Mouse (Mus musculus) neural tube, embryonic 14.5 days (tissue): ENCODE results near the gene Chrna9. TPM values are rescaled to one million over a fixed set of nuclear protein-coding genes. Genes with fewer than 3 reads are reported as not detected.
A peak's percentile ranks its signal among the peaks of the same experiment; 100 is the strongest.

ENCODE experiments used
- ATAC-seq: fragments of 200-750 bp; cut with Nextera tagmentation; 2 replicates; pipeline ENCODE4 v1.8.0; 2017; ENCODE audit warnings: low read depth, mild to moderate bottlenecking, moderate TSS enrichment, moderate library complexity
- H3K27ac ChIP-seq: fragments of 300-500 bp; sonication (generic); 2 replicates; pipeline ENCODE4 v1.5.1; 2014; ENCODE audit warnings: low read depth, mild to moderate bottlenecking, control low read depth, low read length, moderate library complexity, mixed read lengths
- H3K27me3 ChIP-seq: fragments of 300-500 bp; sonication (generic); 2 replicates; pipeline ENCODE4 v1.6.1; 2014; ENCODE audit warnings: low read length; ENCODE audit not compliant: control insufficient read depth, insufficient read depth
- H3K36me3 ChIP-seq: fragments of 300-500 bp; sonication (generic); 2 replicates; pipeline ENCODE4 v1.6.1; 2014; ENCODE audit warnings: low read length, mixed read lengths; ENCODE audit not compliant: control insufficient read depth, insufficient read depth
- H3K4me1 ChIP-seq: fragments of 300-500 bp; sonication (generic); 2 replicates; pipeline ENCODE4 v1.6.1; 2014; ENCODE audit warnings: low read length; ENCODE audit not compliant: control insufficient read depth, insufficient read depth
- H3K4me2 ChIP-seq: fragments of 300-500 bp; sonication (generic); 2 replicates; pipeline ENCODE4 v1.6.1; 2014; ENCODE audit warnings: mild to moderate bottlenecking, low read depth, low read length, control low read depth
- H3K4me3 ChIP-seq: fragments of 300-500 bp; sonication (generic); 2 replicates; pipeline ENCODE4 v1.5.1; 2014; ENCODE audit warnings: low read depth, low read length, control low read depth, mixed read lengths
- H3K9ac ChIP-seq: fragments of 300-500 bp; sonication (generic); replicated peaks from 2 replicates; pipeline ENCODE4 v1.6.1; 2014; ENCODE audit warnings: low read depth, mild to moderate bottlenecking, control low read depth, low read length, mixed read lengths
- H3K9me3 ChIP-seq: fragments of 300-500 bp; sonication (generic); 2 replicates; pipeline ENCODE4 v1.6.1; 2016; ENCODE audit warnings: low read length; ENCODE audit not compliant: control insufficient read depth
- WGBS: fragments of 180-500 bp; shearing (Covaris S2); extraction: QIAGEN DNeasy Blood & Tissue Kit; methylation state at CpG from one replicate; pipeline ENCODE4 v1.1.7; 2014; 5-methylcytosine and 5-hydroxymethylcytosine counted together
- polyA plus RNA-seq: library from polyadenylated mRNA; unstranded; fragments of >200 nt; fragmentation: Nextera tagmentation; extraction: Ambion mirVana; gene quantifications from 2 replicates; pipeline ENCODE4 v1.2.1, GENCODE M21; 2014

Chrna9 gene
- polyA plus RNA-seq, 1 experiment from 2014 or later = not detected

GRCm38 (mm10) chr5:65913126-65913525, 21.6 kb upstream of the Chrna9 start:
- no peaks in the 10 kb centered on the region for H3K4me1 ChIP-seq
- H3K4me3 ChIP-seq = no peak overlapping the region
- H3K36me3 ChIP-seq = no peaks in the 10 kb centered on the region
- no peaks in the 10 kb centered on the region for H3K9me3 ChIP-seq
- H3K27me3 ChIP-seq = no peaks in the 10 kb centered on the region
- no peak overlapping the region for H3K27ac ChIP-seq
- no peak for ATAC-seq
- H3K9ac ChIP-seq = no peak overlapping the region
- 93% methylated on average over 9 of the region's 9 CpGs for WGBS
- no peak overlapping the region for H3K4me2 ChIP-seq

- H3K9me3 ChIP-seq = no peaks in the 10 kb centered on the region
- no peak overlapping the region for H3K4me2 ChIP-seq
- no peaks in the 10 kb centered on the region for H3K36me3 ChIP-seq
- H3K4me3 ChIP-seq = no peak overlapping the region
- no peaks in the 10 kb centered on the region for H3K27me3 ChIP-seq
- H3K27ac ChIP-seq = no peak overlapping the region
- peaks cover 4% of the 10 kb centered on the region; the same call in 1 of the 2 replicates for H3K4me1 ChIP-seq
- ATAC-seq = no peak
- no peak overlapping the region for H3K9ac ChIP-seq
- 91% methylated on average over 7 of the region's 7 CpGs for WGBS
Observed at GRCm38 (mm10) chr5:65914342-65914741, 20.4 kb upstream of the Chrna9 start.

- Histone ChIP-seq H3K27ac (no peak overlapping the region), H3K4me2 (no peak overlapping the region), H3K4me1 (peaks cover 4% of the 10 kb centered on the region; the same call in 1 of the 2 replicates), H3K9me3 (no peaks in the 10 kb centered on the region), H3K4me3 (no peak overlapping the region), H3K36me3 (no peaks in the 10 kb centered on the region), H3K27me3 (no peaks in the 10 kb centered on the region), H3K9ac (no peak overlapping the region)
- no peak for ATAC-seq
- 87% methylated on average over 5 of the region's 5 CpGs for WGBS
Observed at GRCm38 (mm10) chr5:65916930-65917329, 17.8 kb upstream of the Chrna9 start.

- Histone ChIP-seq H3K4me2 (no peak overlapping the region), H3K36me3 (no peaks in the 10 kb centered on the region), H3K27ac (no peak overlapping the region), H3K27me3 (no peaks in the 10 kb centered on the region), H3K9ac (no peak overlapping the region), H3K9me3 (no peaks in the 10 kb centered on the region), H3K4me3 (no peak overlapping the region), H3K4me1 (peaks cover 4% of the 10 kb centered on the region; the same call in 1 of the 2 replicates)
- WGBS = 74% methylated on average over 3 of the region's 3 CpGs
- ATAC-seq = peak; percentile 73; the same call in 1 of the 2 replicates
Observed at GRCm38 (mm10) chr5:65918601-65919000, 16.1 kb upstream of the Chrna9 start.

GRCm38 (mm10) chr5:65919326-65919725, 15.4 kb upstream of the Chrna9 start:
- no peak overlapping the region for H3K27ac ChIP-seq
- 78% methylated on average over 12 of the region's 12 CpGs for WGBS
- H3K36me3 ChIP-seq = no peaks in the 10 kb centered on the region
- H3K9me3 ChIP-seq = no peaks in the 10 kb centered on the region
- H3K4me1 ChIP-seq = peaks cover 4% of the 10 kb centered on the region; the same call in 1 of the 2 replicates
- no peak overlapping the region for H3K4me3 ChIP-seq
- no peak overlapping the region for H3K4me2 ChIP-seq
- no peaks in the 10 kb centered on the region for H3K27me3 ChIP-seq
- ATAC-seq = 0 out of 2 replicates have a peak, but pooled peaks have one; percentile 14
- no peak overlapping the region for H3K9ac ChIP-seq

GRCm38 (mm10) chr5:65919904-65920303, 14.8 kb upstream of the Chrna9 start:
- H3K27me3 ChIP-seq = no peaks in the 10 kb centered on the region

GRCm38 (mm10) chr5:65920701-65921426, 13.9 kb upstream of the Chrna9 start:
- WGBS = 78% methylated on average over 12 of the region's 12 CpGs
- no peak for ATAC-seq
- no peak overlapping the region for H3K9ac ChIP-seq
- no peak overlapping the region for H3K27ac ChIP-seq
- H3K36me3 ChIP-seq = no peaks in the 10 kb centered on the region
- no peaks in the 10 kb centered on the region for H3K9me3 ChIP-seq
- peaks cover 4% of the 10 kb centered on the region; the same call in 1 of the 2 replicates for H3K4me1 ChIP-seq
- no peak overlapping the region for H3K4me3 ChIP-seq
- no peaks in the 10 kb centered on the region for H3K27me3 ChIP-seq
- no peak overlapping the region for H3K4me2 ChIP-seq

More at GRCm38 (mm10) chr5:65919904-65920303, 14.8 kb upstream of the Chrna9 start:
- ATAC-seq = no peak
- Histone ChIP-seq H3K27ac (no peak overlapping the region), H3K9ac (no peak overlapping the region), H3K36me3 (no peaks in the 10 kb centered on the region), H3K4me3 (no peak overlapping the region), H3K9me3 (no peaks in the 10 kb centered on the region), H3K4me1 (peaks cover 4% of the 10 kb centered on the region; the same call in 1 of the 2 replicates), H3K4me2 (no peak overlapping the region)
- WGBS = 92% methylated on average over 3 of the region's 3 CpGs

GRCm38 (mm10) chr5:65921477-65922138, 13.1 kb upstream of the Chrna9 start:
- H3K27me3 ChIP-seq = no peaks in the 10 kb centered on the region
- no peaks in the 10 kb centered on the region for H3K9me3 ChIP-seq
- no peak overlapping the region for H3K4me2 ChIP-seq
- no peaks in the 10 kb centered on the region for H3K36me3 ChIP-seq
- peaks cover 4% of the 10 kb centered on the region; the same call in 1 of the 2 replicates for H3K4me1 ChIP-seq
- H3K9ac ChIP-seq = no peak overlapping the region
- no peak overlapping the region for H3K27ac ChIP-seq
- no peak for ATAC-seq
- no peak overlapping the region for H3K4me3 ChIP-seq
- WGBS = 81% methylated on average over 9 of the region's 9 CpGs

GRCm38 (mm10) chr5:65926666-65927065, 8.1 kb upstream of the Chrna9 start:
- no peaks in the 10 kb centered on the region for H3K36me3 ChIP-seq
- H3K4me3 ChIP-seq = no peak overlapping the region
- no peak for ATAC-seq
- no peaks in the 10 kb centered on the region for H3K4me1 ChIP-seq
- no peak overlapping the region for H3K27ac ChIP-seq
- no peak overlapping the region for H3K9ac ChIP-seq
- H3K9me3 ChIP-seq = no peaks in the 10 kb centered on the region
- no peaks in the 10 kb centered on the region for H3K27me3 ChIP-seq
- 81% methylated on average over 6 of the region's 6 CpGs for WGBS
- H3K4me2 ChIP-seq = no peak overlapping the region
